Mouse (Mus musculus) kidney, embryonic 15.5 days (tissue): ENCODE results near the gene Pdx1. TPM values are rescaled to one million over a fixed set of nuclear protein-coding genes. Genes with fewer than 3 reads are reported as not detected.
A peak's percentile ranks its signal among the peaks of the same experiment; 100 is the strongest.

Experiments
- ATAC-seq: fragments of 200-750 bp; cut with Nextera tagmentation; replicated peaks from 2 replicates; pipeline ENCODE4 v1.8.0; 2017; ENCODE audit warnings: moderate TSS enrichment; ENCODE audit not compliant: low FRiP score
- H3K27ac ChIP-seq: fragments of 300-500 bp; sonication (generic); 2 replicates; pipeline ENCODE4 v1.5.1; 2015; ENCODE audit warnings: mild to moderate bottlenecking, inconsistent platforms
- H3K27me3 ChIP-seq: fragments of 300-500 bp; sonication (generic); 2 replicates; pipeline ENCODE4 v1.6.1; 2015; ENCODE audit warnings: inconsistent platforms
- H3K36me3 ChIP-seq: fragments of 300-500 bp; sonication (generic); 2 replicates; pipeline ENCODE4 v1.6.1; 2015; ENCODE audit warnings: inconsistent platforms
- H3K4me1 ChIP-seq: fragments of 300-500 bp; sonication (generic); 2 replicates; pipeline ENCODE4 v1.6.1; 2015; ENCODE audit warnings: inconsistent platforms
- H3K4me2 ChIP-seq: fragments of 300-500 bp; sonication (generic); 2 replicates; pipeline ENCODE4 v1.6.1; 2015; ENCODE audit warnings: moderate library complexity, mild to moderate bottlenecking, inconsistent platforms
- H3K4me3 ChIP-seq: fragments of 300-500 bp; sonication (generic); replicated peaks from 2 replicates; pipeline ENCODE4 v1.5.1; 2015; ENCODE audit warnings: mild to moderate bottlenecking, inconsistent platforms
- H3K9ac ChIP-seq: fragments of 300-500 bp; sonication (generic); 2 replicates; pipeline ENCODE4 v1.6.1; 2015; ENCODE audit warnings: mild to moderate bottlenecking, inconsistent platforms
- H3K9me3 ChIP-seq: fragments of 300-500 bp; sonication (generic); replicated peaks from 2 replicates; pipeline ENCODE4 v1.6.1; 2016; ENCODE audit warnings: inconsistent platforms
- WGBS: fragments of 180-500 bp; shearing (Covaris S2); methylation state at CpG from one replicate; pipeline ENCODE4 v1.1.7; 2015; ENCODE audit warnings: mixed read lengths; 5-methylcytosine and 5-hydroxymethylcytosine counted together
- polyA plus RNA-seq: library from polyadenylated mRNA; unstranded; fragments of >200 nt; fragmentation: Nextera tagmentation; extraction: Ambion mirVana; gene quantifications from 2 replicates; pipeline ENCODE4 v1.2.1, GENCODE M21; 2015

Pdx1 gene
- not detected in 2 replicates for polyA plus RNA-seq

DNA sequence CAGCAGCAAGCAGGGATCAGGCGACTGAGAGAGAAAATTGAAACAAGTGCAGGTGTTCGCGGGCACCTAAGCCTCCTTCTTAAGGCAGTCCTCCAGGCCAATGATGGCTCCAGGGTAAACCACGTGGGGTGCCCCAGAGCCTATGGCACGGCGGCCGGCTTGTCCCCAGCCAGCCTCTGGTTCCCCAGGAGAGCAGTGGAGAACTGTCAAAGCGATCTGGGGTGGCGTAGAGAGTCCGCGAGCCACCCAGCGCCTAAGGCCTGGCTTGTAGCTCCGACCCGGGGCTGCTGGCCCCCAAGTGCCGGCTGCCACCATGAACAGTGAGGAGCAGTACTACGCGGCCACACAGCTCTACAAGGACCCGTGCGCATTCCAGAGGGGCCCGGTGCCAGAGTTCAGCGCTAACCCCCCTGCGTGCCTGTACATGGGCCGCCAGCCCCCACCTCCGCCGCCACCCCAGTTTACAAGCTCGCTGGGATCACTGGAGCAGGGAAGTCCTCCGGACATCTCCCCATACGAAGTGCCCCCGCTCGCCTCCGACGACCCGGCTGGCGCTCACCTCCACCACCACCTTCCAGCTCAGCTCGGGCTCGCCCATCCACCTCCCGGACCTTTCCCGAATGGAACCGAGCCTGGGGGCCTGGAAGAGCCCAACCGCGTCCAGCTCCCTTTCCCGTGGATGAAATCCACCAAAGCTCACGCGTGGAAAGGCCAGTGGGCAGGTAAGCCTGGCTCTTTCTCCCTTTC, at the start of gene Pdx1:
TSS of gene Pdx1 (plus strand) at position 34 of the 747 bp plus-strand sequence.
- no peak within 1 kb of the TSS for H3K9ac ChIP-seq
- peak; percentile 67; the same call in 1 of the 2 replicates for ATAC-seq
- no peaks in the 10 kb centered on the region for H3K36me3 ChIP-seq
- H3K4me3 ChIP-seq: peak within 1 kb of the TSS; percentile 23
- H3K27me3 ChIP-seq: peaks cover 100% of the 10 kb centered on the region
- peak within 1 kb of the TSS; percentile 31 for H3K4me2 ChIP-seq
- no peak within 1 kb of the TSS for H3K27ac ChIP-seq
- peaks cover 11% of the 10 kb centered on the region for H3K4me1 ChIP-seq
- 1% methylated on average over 44 of the region's 44 CpGs for WGBS
- no peaks in the 10 kb centered on the region for H3K9me3 ChIP-seq

DNA sequence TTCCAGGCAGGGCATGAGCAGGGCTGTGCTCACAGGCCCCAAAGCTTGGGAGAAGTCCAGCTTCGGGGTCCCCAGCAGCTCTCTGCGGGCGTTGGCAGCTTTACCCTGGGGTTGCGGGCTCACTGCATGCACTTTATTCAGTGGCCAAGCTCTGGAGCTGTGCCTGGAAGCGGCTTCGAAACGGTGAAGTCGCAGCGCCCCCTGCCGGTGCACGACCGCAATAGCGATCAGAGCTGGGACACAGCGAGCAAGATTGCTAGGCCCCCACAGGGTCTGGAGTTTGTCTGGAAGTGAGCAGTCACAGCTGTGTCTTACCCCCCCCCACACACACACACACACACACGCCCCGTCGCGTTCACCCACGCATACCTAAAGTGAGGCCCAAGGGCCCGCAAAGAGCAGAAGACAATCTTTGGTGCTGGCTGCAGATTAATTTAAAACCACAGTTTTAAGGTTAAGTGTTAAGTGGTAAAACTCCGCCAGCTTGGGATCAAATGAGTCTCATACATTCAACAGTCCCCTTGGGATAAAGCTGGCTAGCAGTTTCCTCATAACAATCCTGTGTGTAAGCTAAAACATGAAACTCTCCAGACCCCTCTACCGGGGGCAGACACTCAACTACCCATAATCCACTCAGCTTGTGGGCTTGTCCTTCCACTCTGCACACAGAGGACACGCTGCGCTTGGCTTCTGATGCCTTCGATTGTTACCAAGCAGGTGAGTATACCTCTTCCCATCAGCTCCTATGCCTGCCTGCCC, 42.2 kb upstream of the Pdx1 start:
- Histone ChIP-seq H3K4me3 (no peak overlapping the region), H3K27me3 (peaks cover 54% of the 10 kb centered on the region), H3K27ac (no peak overlapping the region), H3K9me3 (no peaks in the 10 kb centered on the region), H3K4me1 (0 out of 2 replicates have a peak, but pooled peaks cover 4% of the 10 kb centered on the region), H3K9ac (no peak overlapping the region), H3K4me2 (peak overlapping the region; percentile 36), H3K36me3 (no peaks in the 10 kb centered on the region)
- 14% methylated on average over 25 of the region's 25 CpGs for WGBS
- ATAC-seq: peak; percentile 62; the same call in 1 of the 2 replicates

DNA sequence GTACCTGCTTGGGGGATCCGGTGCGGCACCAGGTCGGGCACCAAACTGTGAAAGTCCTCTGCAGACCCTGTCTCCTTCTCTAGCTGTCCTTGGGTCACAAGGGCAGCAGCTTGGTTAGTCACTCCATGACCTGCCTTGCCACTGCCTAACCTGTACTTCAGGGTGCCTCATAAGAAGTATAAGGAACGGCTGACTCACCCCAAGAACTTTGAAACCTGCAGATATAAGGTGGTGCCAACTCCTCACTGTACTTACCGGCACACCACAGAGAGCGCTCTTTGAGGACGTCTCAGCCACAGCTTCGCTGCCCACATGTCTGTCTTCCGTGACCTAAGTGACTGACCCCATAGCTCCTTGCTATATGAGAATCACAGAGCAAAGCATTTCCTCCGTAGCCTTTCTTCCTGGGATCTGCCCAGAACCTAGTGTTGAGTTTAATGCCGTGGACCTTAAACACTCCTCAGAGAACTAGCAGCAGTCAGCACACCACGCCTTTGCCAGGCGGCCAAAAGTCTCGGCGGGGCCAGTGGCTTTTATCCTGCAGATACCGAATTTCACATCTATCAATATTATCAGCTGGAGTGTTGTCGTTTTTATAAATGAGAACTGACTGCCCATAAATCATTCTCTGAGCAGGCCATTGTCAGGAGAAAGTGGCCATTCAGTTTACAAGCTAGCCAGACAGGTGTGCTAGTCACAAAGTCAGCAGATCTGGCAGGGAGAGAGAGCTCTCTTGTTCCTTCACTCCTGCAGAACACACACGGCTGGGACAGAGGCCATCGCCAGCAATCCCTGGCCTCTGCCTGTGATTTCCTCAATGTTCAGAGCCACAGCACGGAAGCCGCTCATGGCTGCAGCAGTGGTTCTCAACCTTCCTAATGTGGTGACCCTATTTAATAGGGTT, 34.1 kb upstream of the Pdx1 start:
- 56% methylated on average over 21 of the region's 21 CpGs for WGBS
- Histone ChIP-seq H3K9ac (no peak overlapping the region), H3K27me3 (peaks cover 9% of the 10 kb centered on the region; the same call in 1 of the 2 replicates), H3K4me1 (no peaks in the 10 kb centered on the region), H3K4me2 (no peak overlapping the region), H3K36me3 (no peaks in the 10 kb centered on the region), H3K27ac (no peak overlapping the region), H3K4me3 (no peak overlapping the region), H3K9me3 (no peaks in the 10 kb centered on the region)
- no peak for ATAC-seq

DNA sequence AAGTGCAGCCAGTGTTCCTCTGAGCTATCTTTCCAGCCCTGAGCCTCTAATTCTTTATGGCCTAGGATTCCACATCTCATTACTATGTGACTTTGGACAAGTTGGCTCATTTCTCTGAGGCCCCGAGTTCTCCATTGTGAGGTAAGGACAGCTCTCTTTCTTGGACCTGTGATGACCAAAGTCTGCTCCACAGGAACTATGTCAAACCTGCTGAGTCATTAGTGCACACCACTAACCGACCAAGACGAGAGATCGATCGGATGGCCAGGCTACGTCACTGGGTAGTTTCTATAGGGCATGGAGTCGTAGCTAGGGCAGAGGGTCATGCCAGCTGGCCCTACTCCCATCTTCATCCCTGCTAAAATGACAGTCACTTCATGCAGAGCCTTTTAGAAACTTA, 25.9 kb upstream of the Pdx1 start:
- WGBS: 86% methylated on average over 7 of the region's 7 CpGs
- Histone ChIP-seq H3K4me3 (no peak overlapping the region), H3K27me3 (peaks cover 15% of the 10 kb centered on the region), H3K27ac (no peak overlapping the region), H3K9ac (no peak overlapping the region), H3K36me3 (no peaks in the 10 kb centered on the region), H3K9me3 (no peaks in the 10 kb centered on the region), H3K4me2 (no peak overlapping the region), H3K4me1 (no peaks in the 10 kb centered on the region)
- ATAC-seq: no peak

DNA sequence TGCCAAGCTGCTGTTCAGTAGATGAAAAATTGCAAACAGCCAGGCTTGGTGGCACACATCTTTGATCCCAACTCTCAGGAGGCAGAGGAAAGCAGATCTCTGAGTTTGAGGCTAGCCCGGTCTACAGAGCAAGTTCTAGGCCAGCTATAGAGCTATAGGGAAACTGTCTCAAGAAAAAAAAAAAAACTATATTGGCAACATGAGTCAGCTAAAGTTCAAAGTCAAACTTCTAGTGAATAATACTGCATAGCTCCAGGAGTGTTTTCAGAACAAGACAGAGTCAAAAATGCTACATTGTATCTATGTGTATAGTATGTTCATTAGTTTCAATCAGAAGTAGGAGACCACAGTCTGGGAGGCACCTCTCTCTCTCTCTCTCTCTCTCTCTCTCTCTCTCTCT, 9.6 kb upstream of the Pdx1 start:
- no peaks in the 10 kb centered on the region; the same call in 1 of the 2 replicates for H3K9me3 ChIP-seq
- no peaks in the 10 kb centered on the region for H3K4me1 ChIP-seq
- H3K9ac ChIP-seq: no peak overlapping the region
- H3K4me3 ChIP-seq: no peak overlapping the region
- no peak for ATAC-seq
- no peaks in the 10 kb centered on the region for H3K36me3 ChIP-seq
- peaks cover 47% of the 10 kb centered on the region for H3K27me3 ChIP-seq
- H3K27ac ChIP-seq: no peak overlapping the region
- 91% methylated on average over 1 of the region's 1 CpGs for WGBS
- H3K4me2 ChIP-seq: no peak overlapping the region

DNA sequence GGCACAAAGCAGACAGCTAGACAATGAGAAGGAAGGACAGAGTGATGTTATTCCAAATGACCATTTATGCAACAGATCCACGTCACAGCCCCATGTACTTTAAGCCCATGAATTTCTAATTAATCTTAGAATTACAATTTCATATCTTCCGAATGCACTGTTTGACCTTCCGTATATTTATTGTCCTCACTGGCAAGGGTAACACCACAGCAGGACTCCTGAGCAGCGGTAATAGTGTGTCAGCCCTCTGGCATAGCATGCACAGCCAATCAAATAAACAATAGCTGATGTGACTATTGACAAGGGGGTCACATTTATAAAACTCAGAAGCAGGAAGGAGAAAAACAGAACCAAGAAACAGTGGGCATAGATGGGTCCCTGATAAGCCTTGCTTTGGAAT, 9.0 kb upstream of the Pdx1 start:
- Histone ChIP-seq H3K27me3 (peaks cover 53% of the 10 kb centered on the region), H3K36me3 (no peaks in the 10 kb centered on the region), H3K9ac (no peak overlapping the region), H3K4me1 (no peaks in the 10 kb centered on the region), H3K9me3 (no peaks in the 10 kb centered on the region; the same call in 1 of the 2 replicates), H3K4me3 (no peak overlapping the region), H3K4me2 (no peak overlapping the region), H3K27ac (no peak overlapping the region)
- no peak for ATAC-seq
- 83% methylated on average over 4 of the region's 4 CpGs for WGBS

DNA sequence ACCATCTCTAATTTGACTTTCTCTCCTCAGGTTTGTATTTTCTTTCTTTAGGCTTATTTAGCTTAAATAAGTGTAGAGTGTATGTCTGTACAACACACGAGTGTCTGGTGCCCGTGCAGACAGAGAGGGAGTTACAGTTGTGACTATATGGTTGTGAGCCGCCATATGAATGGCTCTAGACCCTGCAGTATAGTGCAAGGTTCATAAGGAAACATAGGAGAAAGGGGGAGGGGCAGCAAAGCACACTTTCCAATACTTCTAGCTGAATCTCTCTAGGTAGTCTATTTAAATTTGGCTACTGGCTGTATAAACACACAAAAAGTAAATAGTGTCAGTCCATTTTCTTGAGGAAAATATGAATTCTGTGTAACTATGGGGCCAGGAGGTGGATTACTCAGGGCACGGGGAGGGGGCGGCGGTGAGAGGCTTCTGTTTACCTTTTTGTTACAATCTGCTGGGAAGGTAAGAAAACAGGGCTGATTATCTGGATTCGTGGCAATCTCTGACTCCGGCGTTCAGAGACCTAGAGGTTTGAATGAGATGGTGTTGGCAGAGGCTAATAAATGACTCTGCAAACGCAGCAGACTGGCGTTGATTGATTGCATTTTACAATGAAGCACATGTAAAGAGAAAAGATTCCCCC, 7.7 kb upstream of the Pdx1 start:
- Histone ChIP-seq H3K4me1 (no peaks in the 10 kb centered on the region), H3K4me3 (no peak overlapping the region), H3K9me3 (no peaks in the 10 kb centered on the region; the same call in 1 of the 2 replicates), H3K9ac (no peak overlapping the region), H3K4me2 (no peak overlapping the region), H3K27ac (no peak overlapping the region), H3K27me3 (peaks cover 65% of the 10 kb centered on the region), H3K36me3 (no peaks in the 10 kb centered on the region)
- 43% methylated on average over 11 of the region's 11 CpGs for WGBS
- ATAC-seq: no peak

DNA sequence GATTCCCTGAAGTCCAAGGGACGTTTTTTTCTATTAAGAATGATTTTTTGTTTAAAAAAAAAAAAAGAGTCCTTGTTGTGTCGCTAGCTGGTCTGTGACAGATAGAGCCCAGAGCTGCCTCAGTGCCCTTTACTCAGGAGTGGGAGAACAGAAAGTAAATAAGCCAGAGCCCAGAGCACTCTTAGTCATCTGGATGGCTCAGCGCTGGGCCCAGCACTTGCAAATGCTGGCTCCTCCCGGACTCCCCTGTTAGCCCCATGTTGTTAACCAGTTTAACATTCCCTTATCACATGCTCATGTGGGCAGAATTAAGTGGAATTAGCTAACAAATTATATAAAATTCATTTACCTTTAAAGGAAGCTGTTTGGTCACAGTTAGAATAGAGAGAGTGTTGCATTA, 5.8 kb upstream of the Pdx1 start:
- Histone ChIP-seq H3K27ac (no peak overlapping the region), H3K36me3 (no peaks in the 10 kb centered on the region), H3K27me3 (peaks cover 85% of the 10 kb centered on the region), H3K4me3 (no peak overlapping the region), H3K9me3 (no peaks in the 10 kb centered on the region), H3K9ac (no peak overlapping the region), H3K4me1 (no peaks in the 10 kb centered on the region), H3K4me2 (no peak overlapping the region)
- ATAC-seq: no peak
- WGBS: 25% methylated on average over 4 of the region's 4 CpGs

DNA sequence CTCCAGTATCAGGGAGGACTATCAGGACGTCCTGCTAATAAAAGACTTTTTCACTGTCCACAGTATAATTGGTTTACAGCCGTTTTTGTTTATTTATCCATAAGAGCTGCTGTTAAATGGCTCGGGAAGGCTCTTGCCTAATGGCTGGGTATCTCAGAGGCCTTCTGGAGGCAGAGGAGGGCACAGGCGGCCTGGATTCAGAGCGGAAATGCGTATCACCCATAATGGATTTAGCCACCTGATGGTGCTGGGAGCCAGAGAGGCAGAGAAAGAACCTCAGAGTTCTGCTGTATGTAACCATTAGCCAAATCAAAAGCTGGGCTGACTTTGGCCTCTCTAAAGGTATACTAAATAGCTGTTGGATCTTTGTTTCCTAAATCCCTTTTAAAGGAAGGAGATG, 2.3 kb upstream of the Pdx1 start:
- no peaks in the 10 kb centered on the region for H3K9me3 ChIP-seq
- WGBS: 4% methylated on average over 6 of the region's 6 CpGs
- ATAC-seq: no peak
- H3K4me1 ChIP-seq: peaks cover 7% of the 10 kb centered on the region
- H3K27me3 ChIP-seq: peaks cover 97% of the 10 kb centered on the region
- H3K4me2 ChIP-seq: no peak overlapping the region
- no peaks in the 10 kb centered on the region for H3K36me3 ChIP-seq
- no peak overlapping the region for H3K9ac ChIP-seq
- H3K27ac ChIP-seq: no peak overlapping the region
- no peak overlapping the region for H3K4me3 ChIP-seq

DNA sequence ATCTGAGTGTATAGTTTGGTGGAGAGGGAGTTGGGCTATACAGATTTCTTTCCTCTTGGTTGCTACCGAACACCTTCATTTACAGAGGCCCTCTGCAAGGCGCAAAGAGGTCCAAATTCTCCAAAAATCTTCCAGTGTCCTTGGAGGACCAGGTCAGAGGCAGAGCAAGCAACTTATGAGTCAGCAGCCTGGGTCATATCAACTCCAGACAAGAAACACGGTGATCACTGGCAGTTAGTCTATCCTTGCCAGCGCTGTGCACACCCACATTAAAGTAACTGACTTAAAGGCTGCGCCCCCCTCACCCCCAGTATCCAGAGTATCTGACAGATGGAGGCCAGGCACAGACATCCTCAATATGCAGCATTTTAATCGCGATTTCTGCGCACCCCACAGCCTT, 1.0 kb upstream of the Pdx1 start:
- peaks cover 98% of the 10 kb centered on the region for H3K27me3 ChIP-seq
- H3K36me3 ChIP-seq: no peaks in the 10 kb centered on the region
- peaks cover 7% of the 10 kb centered on the region for H3K4me1 ChIP-seq
- no peak overlapping the region for H3K4me2 ChIP-seq
- H3K27ac ChIP-seq: no peak overlapping the region
- H3K4me3 ChIP-seq: no peak overlapping the region
- H3K9me3 ChIP-seq: no peaks in the 10 kb centered on the region
- 5% methylated on average over 8 of the region's 8 CpGs for WGBS
- H3K9ac ChIP-seq: no peak overlapping the region
- no peak for ATAC-seq

DNA sequence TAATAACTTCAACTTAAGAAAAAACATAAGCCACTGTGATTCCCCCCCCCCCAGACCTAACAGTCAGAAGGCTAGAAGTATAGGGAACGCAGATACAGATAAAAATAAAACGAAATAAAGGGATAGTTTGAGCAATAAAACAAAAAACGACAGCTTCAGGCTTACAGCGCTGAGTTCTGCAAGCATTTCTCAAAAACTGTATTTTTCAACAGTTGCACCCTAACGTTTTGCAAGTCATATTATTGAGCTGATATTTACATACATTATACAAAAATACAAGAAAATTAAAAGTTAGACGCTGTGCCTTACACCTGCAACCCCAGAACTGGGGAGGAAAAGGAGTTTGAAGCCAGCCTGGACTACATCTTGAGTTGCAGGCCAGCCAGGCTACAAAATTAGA, 388 bp upstream of the Pdx1 start:
- WGBS: 3% methylated on average over 6 of the region's 6 CpGs
- Histone ChIP-seq H3K27ac (no peak overlapping the region), H3K4me2 (no peak overlapping the region), H3K9me3 (no peaks in the 10 kb centered on the region), H3K4me1 (peaks cover 11% of the 10 kb centered on the region), H3K27me3 (peaks cover 98% of the 10 kb centered on the region), H3K36me3 (no peaks in the 10 kb centered on the region), H3K9ac (no peak overlapping the region), H3K4me3 (no peak overlapping the region)
- ATAC-seq: no peak
